Mouse (Mus musculus): ENCODE measurements around the gene Trim66.

The Trim66 gene

DNA sequence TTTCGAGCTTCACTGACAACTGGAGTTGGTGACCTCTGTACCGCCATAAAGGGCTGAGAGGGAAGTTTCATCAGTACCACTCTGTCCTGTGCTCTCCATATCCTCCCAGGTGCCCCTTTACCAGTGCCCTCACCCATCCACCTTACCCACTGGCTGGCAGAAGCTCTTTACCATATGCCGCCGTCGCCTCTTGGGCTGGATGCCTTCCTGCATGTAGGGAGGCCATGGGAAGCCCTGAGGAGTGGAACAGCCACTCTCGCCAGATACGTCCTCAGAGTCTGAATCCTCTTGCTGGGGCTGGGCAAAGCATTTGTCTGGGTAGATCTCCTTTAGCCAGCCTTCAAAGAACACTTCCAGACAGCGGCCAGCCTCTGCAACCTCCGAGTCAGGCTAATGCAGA is 53.1 kb downstream of the Trim66 start:
- no peak for DNase-seq (ENCODE audit: low read depth)

DNA sequence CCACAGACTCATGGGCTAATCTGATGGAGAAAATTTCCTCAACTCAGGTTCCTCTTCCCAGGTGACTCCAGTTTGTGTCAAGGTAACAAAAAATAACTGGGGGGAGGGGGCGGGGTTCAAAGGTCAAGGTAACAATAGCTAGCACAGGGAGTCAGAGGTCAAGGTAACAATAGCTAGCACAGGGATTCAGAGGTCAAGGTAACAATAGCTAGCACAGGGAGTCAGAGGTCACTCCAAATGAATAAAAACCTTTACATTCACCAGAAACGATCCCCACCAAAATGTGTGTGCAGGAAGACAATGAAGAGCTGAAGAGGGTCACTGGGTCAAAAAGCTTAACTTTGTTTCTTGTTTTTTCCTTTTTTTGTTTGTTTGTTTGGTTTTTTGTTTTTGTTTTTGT is 59.9 kb downstream of the Trim66 start:
- DNase-seq (ENCODE audit: low read depth): no peak

DNA sequence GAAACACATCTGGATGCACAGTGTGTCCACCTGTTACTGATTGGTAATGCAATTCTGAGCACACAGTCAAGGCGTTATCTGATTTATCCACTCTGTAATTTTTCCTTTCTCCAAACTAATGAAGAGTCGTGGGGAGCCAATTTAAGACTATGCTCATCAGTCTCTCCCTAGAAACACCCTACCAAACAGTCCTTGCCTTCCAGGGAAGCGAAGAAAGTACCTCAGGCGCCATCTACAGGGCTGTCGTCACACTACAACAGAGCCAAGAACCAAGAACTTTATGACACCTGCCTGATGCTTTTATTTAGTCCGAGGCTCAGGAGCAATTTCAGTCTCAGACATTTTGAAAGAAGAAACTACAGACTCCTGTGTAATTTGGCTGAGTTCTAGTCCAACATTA is 62.9 kb downstream of the Trim66 start:
- peak; percentile 50 for DNase-seq (ENCODE audit: low read depth)

DNA sequence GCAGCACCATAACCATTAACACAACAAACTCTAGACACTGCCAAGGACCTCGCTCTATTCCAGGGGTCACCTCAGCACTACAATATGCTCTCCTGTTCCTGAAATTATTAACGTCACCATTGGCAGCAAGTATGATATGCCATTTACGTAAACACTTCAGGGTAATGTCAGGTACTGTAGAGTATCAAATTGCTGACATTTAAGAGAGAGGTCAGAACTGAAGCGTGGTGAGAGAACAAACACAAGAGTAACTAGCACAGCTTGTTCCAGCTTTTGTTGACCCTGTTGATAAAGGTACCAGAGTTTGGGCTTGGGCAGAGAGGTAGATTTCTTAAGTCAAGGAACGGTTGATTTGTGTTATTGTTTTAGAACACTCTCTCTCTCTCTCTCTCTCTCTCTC is 65.2 kb downstream of the Trim66 start:
- DNase-seq (ENCODE audit: low read depth): no peak

DNA sequence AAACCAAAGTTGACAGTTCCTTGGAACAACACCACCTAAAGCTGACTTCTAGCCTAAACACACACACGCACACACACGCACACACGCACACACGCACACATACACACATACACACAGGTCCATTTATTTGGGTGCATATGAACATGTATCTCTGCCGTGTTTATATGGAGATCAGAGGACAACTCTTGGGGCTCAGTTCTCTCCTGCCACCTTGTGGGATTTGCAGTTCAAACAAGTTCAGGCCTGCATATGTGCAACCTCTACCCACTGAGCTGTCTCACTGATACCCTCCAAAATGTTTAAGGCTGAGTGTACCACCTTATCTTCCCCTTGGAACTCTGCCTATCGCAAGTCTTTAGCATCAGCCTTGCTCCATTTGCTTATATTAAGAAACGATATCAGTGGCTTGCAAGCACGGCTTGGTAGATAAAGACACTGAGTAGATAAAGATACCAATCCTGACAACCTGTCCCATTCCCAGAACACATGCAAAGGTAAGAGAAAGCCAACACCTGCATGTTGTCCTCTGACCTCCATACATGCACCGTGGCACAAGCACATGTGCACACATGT is 67.2 kb downstream of the Trim66 start:
- DNase-seq (ENCODE audit: low read depth): no peak

DNA sequence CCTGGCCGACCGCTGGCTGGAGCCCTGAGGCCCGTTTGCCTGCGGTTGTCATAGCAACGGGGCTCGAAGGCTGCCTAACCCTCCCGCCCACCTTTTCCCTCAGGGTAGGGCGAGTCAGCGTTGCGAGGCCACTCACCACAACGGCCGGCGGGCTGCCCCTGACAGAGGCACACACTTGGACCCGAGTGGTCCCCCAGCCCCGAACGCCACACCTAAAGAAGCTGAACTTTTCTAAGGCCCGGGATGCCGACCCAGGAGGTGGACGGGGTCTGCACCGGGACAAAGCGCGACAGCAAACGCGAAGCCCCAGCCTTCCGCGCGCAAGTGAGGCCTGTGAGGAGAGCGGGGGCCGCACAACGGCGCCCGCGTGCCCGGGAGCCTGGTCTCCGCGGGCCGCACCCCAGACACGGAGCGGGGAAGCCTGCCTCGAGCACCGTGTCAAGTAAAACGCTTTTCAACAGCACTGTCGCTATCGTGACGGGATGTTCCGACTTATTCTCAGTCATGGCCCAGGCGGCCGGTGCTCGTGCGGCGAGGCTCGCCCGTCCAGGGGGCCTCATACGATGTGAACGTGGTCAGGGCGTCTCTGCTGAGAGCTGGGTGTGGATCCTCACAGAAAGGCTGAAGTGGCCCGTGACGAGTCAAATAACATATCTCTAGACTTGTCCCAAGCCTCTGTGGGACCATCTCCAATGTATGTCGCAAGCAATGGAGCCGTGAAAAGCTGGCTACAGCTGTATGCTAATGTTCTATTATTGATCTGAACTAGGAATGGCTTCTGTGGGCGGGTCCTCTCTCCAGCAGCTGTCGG is 68.9 kb downstream of the Trim66 start, which contains the start of gene Stk33:
Stk33 (minus strand) TSS at position 301 of the 811 bp plus-strand sequence.
- no peak for DNase-seq (ENCODE audit: low read depth)

DNA sequence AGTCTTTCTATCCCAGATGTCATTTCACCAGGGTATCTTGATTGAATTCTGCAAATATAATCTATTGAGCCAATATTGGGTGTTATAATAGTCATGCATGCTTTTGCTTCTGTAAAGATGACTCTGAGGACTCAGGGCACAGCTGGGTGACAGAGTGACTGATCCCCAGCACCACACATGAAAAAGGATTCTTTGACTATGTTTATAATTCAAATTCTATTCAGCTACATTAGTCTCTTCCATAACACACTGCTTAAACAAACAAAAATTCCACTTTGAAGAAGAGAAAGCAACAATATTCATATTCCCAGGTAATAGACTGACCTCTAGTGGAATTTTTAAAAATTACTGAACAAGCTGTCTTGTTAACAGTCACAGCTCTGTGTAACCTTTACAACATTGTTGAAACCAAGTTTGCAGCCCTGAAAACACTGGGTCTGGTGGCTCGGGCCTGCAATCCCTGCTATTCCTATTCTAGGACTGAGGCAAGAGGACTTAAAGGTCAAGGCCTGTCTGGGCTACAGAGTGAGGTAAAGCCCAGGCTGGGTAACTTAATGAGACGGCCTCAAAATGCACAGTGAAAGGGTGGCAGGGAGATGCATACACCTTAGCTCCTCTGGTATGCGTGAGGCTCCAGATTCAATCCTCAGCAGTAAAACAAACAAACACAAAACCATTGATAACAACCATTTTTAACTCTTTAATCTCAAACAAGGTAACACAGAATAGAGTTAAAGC is 83.3 kb downstream of the Trim66 start:
- peak; percentile 41 for DNase-seq (ENCODE audit: low read depth)

DNA sequence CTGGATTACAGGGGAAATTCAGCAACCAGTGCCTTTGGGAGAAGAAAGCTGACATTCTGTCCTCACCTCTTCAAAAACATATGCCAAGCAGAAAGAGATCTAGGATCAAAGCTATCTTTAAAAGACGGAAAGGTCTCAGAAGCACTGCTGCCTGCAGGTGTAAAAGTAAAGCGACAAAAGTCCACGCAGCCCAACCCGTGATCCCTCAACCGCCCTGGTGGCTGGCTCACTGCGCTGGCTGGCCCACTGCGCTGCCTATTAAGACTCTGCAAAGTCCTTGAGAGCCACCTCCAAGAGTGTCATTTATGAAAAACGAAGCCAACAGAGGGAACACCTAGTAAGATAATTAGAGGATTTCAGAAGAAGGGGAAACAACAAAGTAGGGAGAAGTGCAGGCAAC is 85.1 kb downstream of the Trim66 start:
- no peak for DNase-seq (ENCODE audit: low read depth)

DNA sequence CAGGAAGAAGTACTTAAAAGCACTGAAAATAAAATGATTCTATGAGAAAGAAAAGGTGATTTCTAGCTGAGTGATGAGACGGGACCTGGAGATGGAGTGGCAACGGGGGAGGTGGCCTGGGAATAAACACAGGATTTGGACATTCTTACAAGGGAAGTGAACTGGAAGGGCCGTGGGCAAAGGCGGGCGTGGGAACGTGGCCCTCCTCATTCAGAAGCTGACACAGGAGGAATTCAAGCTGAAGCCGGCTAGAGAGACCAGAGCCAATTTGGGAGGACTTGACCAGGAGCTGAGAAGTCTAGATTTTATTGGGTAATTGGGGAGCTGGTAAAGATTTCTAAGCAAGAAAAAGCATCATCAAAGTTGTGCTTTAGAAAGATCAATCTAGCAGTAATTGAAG is 102.4 kb downstream of the Trim66 start:
- DNase-seq (ENCODE audit: low read depth): no peak

DNA sequence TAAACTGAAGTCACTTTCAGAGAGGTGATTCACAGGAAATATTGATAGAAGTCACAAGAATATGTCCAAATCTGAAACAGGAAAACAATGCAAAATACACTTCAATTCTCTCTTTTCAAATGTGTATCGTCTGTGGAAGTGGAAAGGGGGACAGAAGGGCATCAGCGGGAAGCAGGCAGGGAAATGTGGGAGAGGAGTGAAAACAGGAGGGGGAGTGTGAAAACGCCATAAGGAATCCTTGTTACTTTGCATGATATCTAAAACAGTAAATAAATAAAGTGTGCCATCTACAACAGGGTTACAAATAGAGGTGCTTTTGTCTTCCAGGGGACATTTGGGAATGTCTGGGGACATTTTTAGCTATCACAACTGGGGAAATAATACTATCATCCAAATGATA is 108.6 kb downstream of the Trim66 start:
- no peak for DNase-seq (ENCODE audit: low read depth)

Data from NIH3T3 (cell line).